Mouse (Mus musculus) myocyte (in vitro differentiated cells): Measurements from ENCODE around the gene Grrp1. TPM values are rescaled to one million over a fixed set of nuclear protein-coding genes. Genes with fewer than 3 reads are reported as not detected.
"Not testable (repeated sequence)": the region's sequence is repeated elsewhere in the genome, so short reads cannot be mapped to it uniquely, and the experiment has no call there.

Experiments
- H3K27me3 ChIP-seq: one replicate; pipeline ENCODE4 v1.6.1; 2011; ENCODE audit not compliant: control insufficient read depth, insufficient read depth, insufficient read length
- H3K36me3 ChIP-seq: one replicate; pipeline ENCODE4 v1.6.1; 2011; ENCODE audit not compliant: control insufficient read depth, insufficient read depth
- H3K4me2 ChIP-seq: one replicate; pipeline ENCODE4 v1.6.1; 2011; ENCODE audit warnings: low read depth, control low read depth
- H3K4me3 ChIP-seq: one replicate; pipeline ENCODE4 v1.5.1; 2011; ENCODE audit warnings: mild to moderate bottlenecking, control low read depth, moderate library complexity
- H3K79me2 ChIP-seq: one replicate; pipeline ENCODE4 v1.6.1; 2011; ENCODE audit not compliant: control insufficient read depth, insufficient read depth
- H3ac ChIP-seq: one replicate; pipeline ENCODE4 v1.6.1; 2011; ENCODE audit not compliant: control insufficient read depth, insufficient read length
- CEBPB ChIP-seq: IDR thresholded peaks from 2 replicates; pipeline ENCODE4 v1.6.1; 2011; ENCODE audit warnings: mild to moderate bottlenecking, moderate library complexity; ENCODE audit not compliant: poor library complexity, insufficient read depth, severe bottlenecking
- E2F4 ChIP-seq: IDR thresholded peaks from one replicate; pipeline ENCODE4 v1.6.1; 2011; ENCODE audit warnings: mild to moderate bottlenecking, control low read depth, moderate library complexity; ENCODE audit not compliant: insufficient read depth
- MAX ChIP-seq: IDR thresholded peaks from one replicate; pipeline ENCODE4 v1.6.1; 2011; ENCODE audit warnings: low read depth, mild to moderate bottlenecking, control low read depth
- MYOD1 ChIP-seq, 3 experiments: IDR thresholded peaks; one replicate each; pipeline ENCODE4 v1.6.1; 2011; ENCODE audit warnings: control low read depth in 2 of 3, low read depth in 2 of 3, mild to moderate bottlenecking in 2 of 3, moderate library complexity in 1 of 3; ENCODE audit not compliant: insufficient read length in 2 of 3, control insufficient read depth in 1 of 3
- MYOG ChIP-seq, 3 experiments: IDR thresholded peaks; one replicate each; pipeline ENCODE4 v1.6.1; 2011; ENCODE audit warnings: control low read depth in 2 of 3, low read depth in 2 of 3, mild to moderate bottlenecking in 2 of 3; ENCODE audit not compliant: insufficient read length in 2 of 3, control insufficient read depth in 1 of 3, insufficient read depth in 1 of 3
- POLR2A ChIP-seq: IDR thresholded peaks from one replicate; pipeline ENCODE4 v1.6.1; 2011; ENCODE audit warnings: low read depth, mild to moderate bottlenecking, control low read depth, moderate library complexity; ENCODE audit not compliant: insufficient read length
- POLR2AphosphoS2 ChIP-seq: IDR thresholded peaks from one replicate; pipeline ENCODE4 v1.6.1; 2011; ENCODE audit warnings: low read depth, control low read depth; ENCODE audit not compliant: insufficient read length
- REST ChIP-seq: IDR thresholded peaks from one replicate; pipeline ENCODE4 v1.6.1; 2011; ENCODE audit warnings: mild to moderate bottlenecking, control low read depth, moderate library complexity; ENCODE audit not compliant: insufficient read depth, insufficient read length
- SRF ChIP-seq: IDR thresholded peaks from one replicate; pipeline ENCODE4 v1.6.1; 2011; ENCODE audit warnings: low read depth; ENCODE audit not compliant: control insufficient read depth, insufficient read length
- TCF12 ChIP-seq: IDR thresholded peaks from one replicate; pipeline ENCODE4 v1.6.1; 2011; ENCODE audit warnings: mild to moderate bottlenecking, control low read depth; ENCODE audit not compliant: poor library complexity, insufficient read depth, severe bottlenecking
- TCF3 ChIP-seq: IDR thresholded peaks from one replicate; pipeline ENCODE4 v1.6.1; 2011; ENCODE audit warnings: low read depth, control low read depth; ENCODE audit not compliant: insufficient read length
- USF1 ChIP-seq: IDR thresholded peaks from one replicate; pipeline ENCODE4 v1.6.1; 2011; ENCODE audit warnings: low read depth, mild to moderate bottlenecking, control low read depth, moderate library complexity
- polyA plus RNA-seq: library from polyadenylated mRNA; unstranded; fragments of >200 nt; fragmentation: generic; extraction: Trizol; gene quantifications from one replicate; pipeline ENCODE4 v1.2.1, GENCODE M21; 2012; ENCODE audit warnings: missing spikeins

Grrp1 gene
- polyA plus RNA-seq, 1 experiment, result 0.17 TPM

DNA sequence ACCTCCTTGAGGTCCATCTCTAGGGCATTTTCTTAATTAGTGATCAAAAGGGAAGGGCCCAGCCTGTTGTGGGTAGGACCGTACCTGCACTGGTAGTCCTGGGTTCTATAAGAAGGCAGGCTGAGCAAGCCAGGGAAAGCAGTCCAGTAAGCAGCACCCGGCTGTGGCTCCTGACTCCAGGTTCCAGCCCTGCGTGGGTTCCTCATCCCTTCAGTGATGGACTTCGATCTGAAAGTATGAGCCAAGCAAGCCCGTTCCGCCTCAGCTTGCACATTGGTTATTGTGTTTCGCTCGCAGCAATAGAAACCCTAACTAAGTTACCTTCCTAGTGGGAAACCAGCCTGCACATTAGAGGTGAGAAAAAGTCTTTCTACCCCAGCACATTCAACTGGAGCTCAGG lies 43.5 kb upstream of the Grrp1 start:
- H3ac ChIP-seq, result no peak overlapping the region
- TF ChIP-seq MYOG (IDR thresholded peaks at IDR 0.05; ENCODE audit: control insufficient read depth in 1 of 3, insufficient read depth in 1 of 3, insufficient read length in 2 of 3, low read depth in 2 of 3) (no peak), REST (no peak), USF1 (no peak), TCF3 (no peak), MAX (no peak), POLR2A (no peak), TCF12 (no peak), E2F4 (no peak), SRF (no peak), POLR2AphosphoS2 (no peak), CEBPB (no peak), MYOD1 (IDR thresholded peaks at IDR 0.05; ENCODE audit: control insufficient read depth in 1 of 3, insufficient read length in 2 of 3, low read depth in 2 of 3) (no peak)
- no peak overlapping the region for H3K4me3 ChIP-seq
- H3K36me3 ChIP-seq, result no peaks in the 10 kb centered on the region
- no peaks in the 10 kb centered on the region for H3K79me2 ChIP-seq
- H3K4me2 ChIP-seq, result no peak overlapping the region
- H3K27me3 ChIP-seq, result no peaks in the 10 kb centered on the region

DNA sequence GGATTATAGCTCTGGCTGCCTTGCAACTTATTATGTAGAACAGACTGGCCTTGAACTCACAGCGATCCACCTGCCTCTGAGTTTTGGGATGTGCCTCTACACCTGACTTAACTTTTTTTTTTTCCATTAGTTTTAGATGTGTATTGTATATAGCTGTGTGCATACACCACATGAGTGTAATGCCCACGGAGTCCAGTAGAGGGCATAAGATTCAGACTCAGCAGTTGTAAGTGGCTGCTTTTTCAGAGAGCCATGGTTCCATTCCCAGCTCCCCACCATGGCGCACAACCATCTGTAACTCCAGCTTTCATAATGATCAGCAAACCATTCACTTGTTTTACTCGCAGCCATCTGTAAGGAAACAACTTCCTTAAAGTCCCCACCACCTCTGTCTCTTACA lies 42.6 kb upstream of the Grrp1 start:
- Histone ChIP-seq H3K4me3 (no peak overlapping the region), H3K27me3 (no peaks in the 10 kb centered on the region), H3K79me2 (no peaks in the 10 kb centered on the region), H3ac (no peak overlapping the region), H3K4me2 (no peak overlapping the region), H3K36me3 (no peaks in the 10 kb centered on the region)
- TF ChIP-seq TCF3, result no peak

DNA sequence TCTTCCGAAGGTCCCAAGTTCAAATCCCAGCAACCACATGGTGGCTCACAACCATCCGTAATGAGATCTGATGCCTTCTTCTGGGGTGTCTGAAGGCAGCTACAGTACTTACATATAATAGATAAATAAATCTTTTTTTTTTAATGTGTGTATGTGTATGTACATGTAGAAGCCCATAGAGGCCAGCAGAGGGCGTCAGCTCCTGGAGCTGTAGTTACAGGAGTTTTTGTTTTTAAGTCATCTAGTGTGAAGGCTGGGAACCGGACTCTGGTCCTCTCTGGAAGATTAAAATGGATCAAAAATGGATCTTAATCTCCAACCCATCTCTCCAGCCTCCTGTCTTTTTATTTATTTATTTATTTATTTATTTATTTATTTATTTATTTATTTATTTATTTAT lies 42.2 kb upstream of the Grrp1 start:
- not testable (repeated sequence) for H3K4me3 ChIP-seq, H3K36me3 ChIP-seq, H3K27me3 ChIP-seq, H3K79me2 ChIP-seq, H3K4me2 ChIP-seq, H3ac ChIP-seq

DNA sequence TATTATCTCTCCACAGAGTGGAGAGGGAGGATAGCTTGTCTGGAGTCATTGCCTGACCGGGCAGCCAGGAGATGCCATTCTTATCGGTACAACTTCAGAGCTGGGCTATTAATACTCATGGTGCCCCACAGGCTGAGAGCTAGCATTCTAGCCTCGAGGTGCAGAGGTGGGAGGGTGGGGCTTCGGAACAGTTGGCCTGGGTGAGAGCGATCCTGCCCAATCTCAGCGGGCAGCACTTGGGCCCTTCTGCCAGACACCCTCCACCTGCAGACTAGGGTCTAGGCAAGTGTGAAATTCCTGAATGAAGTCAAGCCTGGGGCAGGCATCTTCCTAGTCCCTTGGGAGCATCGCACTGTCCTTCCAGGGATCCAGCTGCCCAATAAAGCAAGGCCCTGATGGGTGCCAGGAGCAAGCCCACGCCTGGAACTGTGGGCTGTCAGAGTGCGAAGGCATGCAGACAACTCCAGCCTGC lies 39.8 kb upstream of the Grrp1 start:
- TF ChIP-seq MYOD1 (IDR thresholded peaks at IDR 0.05; ENCODE audit: control insufficient read depth in 1 of 3, insufficient read length in 2 of 3, low read depth in 2 of 3) (peak in 1 of 3 experiments; percentile 62), MAX (no peak), REST (no peak), TCF12 (peak; percentile 14), MYOG (IDR thresholded peaks at IDR 0.05; ENCODE audit: control insufficient read depth in 1 of 3, insufficient read depth in 1 of 3, insufficient read length in 2 of 3, low read depth in 2 of 3) (peak in 1 of 3 experiments; percentile 85), CEBPB (no peak)
- H3K79me2 ChIP-seq, result no peaks in the 10 kb centered on the region
- H3K27me3 ChIP-seq, result no peaks in the 10 kb centered on the region
- H3K4me3 ChIP-seq, result no peak overlapping the region
- H3K4me2 ChIP-seq, result no peak overlapping the region
- H3ac ChIP-seq, result no peak overlapping the region
- H3K36me3 ChIP-seq, result no peaks in the 10 kb centered on the region

DNA sequence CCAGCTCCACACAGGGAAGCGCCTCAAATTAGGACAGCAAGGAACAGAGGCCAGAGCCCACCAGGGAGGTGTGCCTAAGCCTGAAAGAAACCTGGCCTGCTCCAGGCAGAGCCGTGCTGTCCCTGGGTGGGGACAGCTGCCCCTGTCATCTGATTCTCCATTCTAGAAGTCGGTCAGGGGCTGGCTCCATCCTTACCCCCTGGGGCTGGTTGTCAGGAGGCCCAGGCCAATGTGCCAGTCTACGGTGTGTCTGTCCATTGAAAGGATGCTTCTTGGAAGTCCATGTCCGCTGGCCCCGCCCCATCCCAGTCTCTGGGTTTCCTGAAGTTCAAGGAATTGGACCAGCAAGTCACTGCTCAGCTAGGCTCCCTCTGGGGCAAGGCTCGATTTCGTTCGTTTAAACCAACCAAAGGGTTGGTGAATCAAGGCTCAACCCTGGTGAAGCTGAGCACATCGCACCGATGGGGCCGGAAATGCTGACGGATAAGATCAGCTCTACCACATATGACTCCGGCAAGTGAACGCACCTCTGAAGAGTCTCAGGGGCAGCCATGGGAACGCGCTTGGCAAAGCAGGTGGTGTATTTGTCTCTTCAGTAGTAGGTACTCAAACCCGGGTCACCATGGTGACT lies 39.3 kb upstream of the Grrp1 start:
- Histone ChIP-seq H3K79me2 (no peaks in the 10 kb centered on the region), H3K27me3 (no peaks in the 10 kb centered on the region), H3ac (no peak overlapping the region), H3K36me3 (no peaks in the 10 kb centered on the region), H3K4me2 (no peak overlapping the region), H3K4me3 (no peak overlapping the region)
- TF ChIP-seq MYOD1 (IDR thresholded peaks at IDR 0.05; ENCODE audit: control insufficient read depth in 1 of 3, insufficient read length in 2 of 3, low read depth in 2 of 3) (peak in 1 of 3 experiments; percentile 2), TCF3 (no peak)

DNA sequence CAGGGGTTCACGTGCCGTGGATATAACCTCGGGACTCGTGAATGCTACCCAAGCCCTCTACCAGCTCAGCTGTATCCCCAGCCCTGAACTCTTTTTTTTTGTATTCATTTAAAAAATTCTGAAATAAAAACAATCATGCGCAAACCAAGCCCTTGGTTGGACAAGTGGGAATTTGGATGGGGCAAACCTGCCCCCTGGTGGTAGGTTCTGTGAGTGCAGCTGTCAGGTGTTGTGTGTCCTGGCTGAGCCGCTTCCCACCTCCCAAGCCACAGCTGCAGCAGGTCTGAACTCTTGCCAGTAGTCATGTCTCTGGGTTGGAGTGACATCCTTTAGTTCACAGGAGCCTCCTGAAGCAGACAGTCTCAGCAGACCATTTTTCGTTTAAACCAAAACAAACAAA lies 38.2 kb upstream of the Grrp1 start:
- Histone ChIP-seq H3ac (no peak overlapping the region), H3K4me2 (no peak overlapping the region), H3K4me3 (no peak overlapping the region), H3K27me3 (no peaks in the 10 kb centered on the region), H3K36me3 (no peaks in the 10 kb centered on the region), H3K79me2 (no peaks in the 10 kb centered on the region)
- no peak for TF ChIP-seq POLR2A
- no peak for TF ChIP-seq REST
- no peak for TF ChIP-seq TCF3
- TF ChIP-seq SRF, result no peak
- TF ChIP-seq MAX, result no peak
- TF ChIP-seq POLR2AphosphoS2, result no peak
- TF ChIP-seq E2F4, result no peak
- no peak for TF ChIP-seq USF1
- no peak for TF ChIP-seq CEBPB
- TF ChIP-seq MYOG (IDR thresholded peaks at IDR 0.05; ENCODE audit: control insufficient read depth in 1 of 3, insufficient read depth in 1 of 3, insufficient read length in 2 of 3, low read depth in 2 of 3), result no peak
- TF ChIP-seq TCF12, result no peak
- TF ChIP-seq MYOD1 (IDR thresholded peaks at IDR 0.05; ENCODE audit: control insufficient read depth in 1 of 3, insufficient read length in 2 of 3, low read depth in 2 of 3), result no peak
